Mouse (Mus musculus) hindbrain, embryonic 13.5 days (tissue): ENCODE data around the gene Gm4787. TPM values are rescaled to one million over a fixed set of nuclear protein-coding genes. Genes with fewer than 3 reads are reported as not detected.
"Not testable (repeated sequence)": the region's sequence is repeated elsewhere in the genome, so short reads cannot be mapped to it uniquely, and the experiment has no call there.

Experiments used
- ATAC-seq: fragments of 200-750 bp; cut with Nextera tagmentation; 2 replicates; pipeline ENCODE4 v1.8.0; 2017; ENCODE audit warnings: moderate TSS enrichment; ENCODE audit not compliant: low FRiP score
- H3K27ac ChIP-seq: fragments of 300-500 bp; sonication (generic); 2 replicates; pipeline ENCODE4 v1.5.1; 2015; ENCODE audit warnings: inconsistent platforms, mild to moderate bottlenecking, moderate library complexity
- H3K27me3 ChIP-seq: fragments of 300-500 bp; sonication (generic); 2 replicates; pipeline ENCODE4 v1.6.1; 2015; ENCODE audit warnings: mild to moderate bottlenecking, inconsistent platforms
- H3K36me3 ChIP-seq: fragments of 300-500 bp; sonication (generic); 2 replicates; pipeline ENCODE4 v1.6.1; 2015; ENCODE audit warnings: mild to moderate bottlenecking, inconsistent platforms
- H3K4me1 ChIP-seq: fragments of 300-500 bp; sonication (generic); replicated peaks from 2 replicates; pipeline ENCODE4 v1.6.1; 2015; ENCODE audit warnings: inconsistent platforms
- H3K4me2 ChIP-seq: fragments of 300-500 bp; sonication (generic); 2 replicates; pipeline ENCODE4 v1.6.1; 2015; ENCODE audit warnings: inconsistent platforms, mild to moderate bottlenecking, moderate library complexity
- H3K4me3 ChIP-seq: fragments of 300-500 bp; sonication (generic); 2 replicates; pipeline ENCODE4 v1.5.1; 2015; ENCODE audit warnings: mild to moderate bottlenecking, inconsistent platforms
- H3K9ac ChIP-seq: fragments of 300-500 bp; sonication (generic); 2 replicates; pipeline ENCODE4 v1.6.1; 2015; ENCODE audit warnings: mild to moderate bottlenecking, inconsistent platforms
- H3K9me3 ChIP-seq: fragments of 300-500 bp; sonication (generic); 2 replicates; pipeline ENCODE4 v1.6.1; 2016; ENCODE audit warnings: inconsistent platforms
- WGBS: fragments of 180-500 bp; shearing (Covaris S2); methylation state at CpG from one replicate; pipeline ENCODE4 v1.1.7; 2015; 5-methylcytosine and 5-hydroxymethylcytosine counted together
- polyA plus RNA-seq: library from polyadenylated mRNA; unstranded; fragments of >200 nt; fragmentation: Nextera tagmentation; extraction: Ambion mirVana; gene quantifications from 2 replicates; pipeline ENCODE4 v1.2.1, GENCODE M21; 2015

Gene Gm4787
- polyA plus RNA-seq: 0.34 and 0.48 TPM in 2 replicates

- not testable (repeated sequence) for H3K4me3 ChIP-seq, ATAC-seq, H3K27ac ChIP-seq, H3K4me1 ChIP-seq, H3K27me3 ChIP-seq, H3K4me2 ChIP-seq, H3K9me3 ChIP-seq, H3K36me3 ChIP-seq, H3K9ac ChIP-seq
- 67% methylated on average over 1 of the region's 1 CpGs for WGBS
These were observed at the start of gene Gm4787 for GRCm38 (mm10) chr12:81379364-81379763. Gene Gm4787 (minus strand): TSS chr12:81379464.

- Histone ChIP-seq H3K4me2 (no peak within 1 kb of the TSS), H3K4me1 (no peaks in the 10 kb centered on the region), H3K27me3 (no peaks in the 10 kb centered on the region), H3K9ac (no peak within 1 kb of the TSS), H3K4me3 (no peak within 1 kb of the TSS), H3K27ac (no peak within 1 kb of the TSS), H3K9me3 (peaks cover 26% of the 10 kb centered on the region), H3K36me3 (peaks cover 25% of the 10 kb centered on the region)
- no peak for ATAC-seq
- WGBS: 95% methylated on average over 1 of the region's 1 CpGs
These were observed 42.6 kb upstream of the Gm4787 start, which contains the start of gene Adam4 for GRCm38 (mm10) chr12:81421846-81422245. Gene Adam4 (minus strand): TSS chr12:81421946.

- Histone ChIP-seq H3K4me2 (no peak overlapping the region), H3K9me3 (no peaks in the 10 kb centered on the region), H3K36me3 (no peaks in the 10 kb centered on the region), H3K27me3 (no peaks in the 10 kb centered on the region), H3K9ac (no peak overlapping the region), H3K4me1 (no peaks in the 10 kb centered on the region), H3K4me3 (no peak overlapping the region), H3K27ac (no peak overlapping the region)
- WGBS: 92% methylated on average over 3 of the region's 3 CpGs
- ATAC-seq: no peak
These were observed 33.9 kb upstream of the Gm4787 start for GRCm38 (mm10) chr12:81413211-81413610.

- 86% methylated on average over 3 of the region's 3 CpGs for WGBS
- H3K27me3 ChIP-seq: no peaks in the 10 kb centered on the region
- ATAC-seq: no peak
- H3K4me3 ChIP-seq: no peak overlapping the region
- no peaks in the 10 kb centered on the region for H3K9me3 ChIP-seq
- H3K4me2 ChIP-seq: no peak overlapping the region
- H3K36me3 ChIP-seq: no peaks in the 10 kb centered on the region
- no peak overlapping the region for H3K27ac ChIP-seq
- H3K4me1 ChIP-seq: no peaks in the 10 kb centered on the region
- H3K9ac ChIP-seq: no peak overlapping the region
These were observed 29.7 kb upstream of the Gm4787 start for GRCm38 (mm10) chr12:81408966-81409365.

GRCm38 (mm10) chr12:81402187-81402586 lies 22.9 kb upstream of the Gm4787 start:
- no peak overlapping the region for H3K27ac ChIP-seq
- no peak overlapping the region for H3K4me2 ChIP-seq
- no peaks in the 10 kb centered on the region for H3K36me3 ChIP-seq
- no peaks in the 10 kb centered on the region for H3K27me3 ChIP-seq
- no peak for ATAC-seq
- H3K9me3 ChIP-seq: no peaks in the 10 kb centered on the region
- H3K4me1 ChIP-seq: no peaks in the 10 kb centered on the region
- H3K9ac ChIP-seq: no peak overlapping the region
- 19% methylated on average over 1 of the region's 1 CpGs for WGBS
- H3K4me3 ChIP-seq: no peak overlapping the region

GRCm38 (mm10) chr12:81333841-81334240 lies 45.4 kb downstream of the Gm4787 start:
- no peak for ATAC-seq
- H3K27ac ChIP-seq: peak overlapping the region; percentile 94; the same call in 1 of the 2 replicates
- 73% methylated on average over 5 of the region's 5 CpGs for WGBS

GRCm38 (mm10) chr12:81332875-81333421 lies 46.3 kb downstream of the Gm4787 start, which contains the start of gene Slc8a3:
Gene Slc8a3 (minus strand): TSS chr12:81333180.
- WGBS: under 1% methylated on average over 46 of the region's 47 CpGs
- ATAC-seq: peak; percentile 63

More at GRCm38 (mm10) chr12:81333841-81334240, 45.4 kb downstream of the Gm4787 start:
- Histone ChIP-seq H3K27me3 (peaks cover 16% of the 10 kb centered on the region), H3K9ac (peak overlapping the region; percentile 95; the same call in 1 of the 2 replicates), H3K4me3 (peak overlapping the region; percentile 72), H3K4me1 (peaks cover 23% of the 10 kb centered on the region), H3K36me3 (no peaks in the 10 kb centered on the region), H3K4me2 (peak overlapping the region; percentile 90), H3K9me3 (no peaks in the 10 kb centered on the region)

GRCm38 (mm10) chr12:81331937-81332874 lies 47.1 kb downstream of the Gm4787 start:
- 1% methylated on average over 39 of the region's 54 CpGs for WGBS
- peaks cover 16% of the 10 kb centered on the region for H3K27me3 ChIP-seq
- no peaks in the 10 kb centered on the region for H3K9me3 ChIP-seq
- H3K4me1 ChIP-seq: peaks cover 23% of the 10 kb centered on the region
- H3K36me3 ChIP-seq: no peaks in the 10 kb centered on the region
- ATAC-seq: peak; percentile 84
- peak overlapping the region; percentile 94 for H3K27ac ChIP-seq
- peak overlapping the region; percentile 90 for H3K4me2 ChIP-seq
- peak overlapping the region; percentile 72 for H3K4me3 ChIP-seq
- peak overlapping the region; percentile 95 for H3K9ac ChIP-seq

More at GRCm38 (mm10) chr12:81332875-81333421, 46.3 kb downstream of the Gm4787 start, which contains the start of gene Slc8a3:
- Histone ChIP-seq H3K27ac (peak within 1 kb of the TSS; percentile 94), H3K9me3 (no peaks in the 10 kb centered on the region), H3K27me3 (peaks cover 16% of the 10 kb centered on the region), H3K4me3 (peak within 1 kb of the TSS; percentile 72), H3K4me1 (peaks cover 23% of the 10 kb centered on the region), H3K4me2 (peak within 1 kb of the TSS; percentile 90), H3K36me3 (no peaks in the 10 kb centered on the region), H3K9ac (peak within 1 kb of the TSS; percentile 95)

- Histone ChIP-seq H3K4me2 (peak overlapping the region; percentile 90), H3K4me3 (peak overlapping the region; percentile 72), H3K4me1 (peaks cover 23% of the 10 kb centered on the region), H3K27ac (peak overlapping the region; percentile 94), H3K9ac (peak overlapping the region; percentile 67), H3K27me3 (peaks cover 16% of the 10 kb centered on the region), H3K36me3 (no peaks in the 10 kb centered on the region), H3K9me3 (no peaks in the 10 kb centered on the region)
- 43% methylated on average over 5 of the region's 5 CpGs for WGBS
- ATAC-seq: 0 out of 2 replicates have a peak, but pooled peaks have one; percentile 3
These were observed 48.1 kb downstream of the Gm4787 start for GRCm38 (mm10) chr12:81331046-81331638.

Other genes starting within 250 kb of the Gm4787 start
- 4.9 and 5.2 TPM in 2 replicates for gene Slc8a3, start 46.3 kb downstream of the Gm4787 start, polyA plus RNA-seq
- 0.50 and 0.61 TPM in 2 replicates for gene Adam4, start 42.5 kb upstream of the Gm4787 start, polyA plus RNA-seq
- 135 and 142 TPM in 2 replicates for gene Cox16, start 105.7 kb upstream of the Gm4787 start, polyA plus RNA-seq
- 32.0 and 37.7 TPM in 2 replicates for gene Gm20498, start 153.4 kb upstream of the Gm4787 start, polyA plus RNA-seq
- gene Synj2bp, start 153.4 kb upstream of the Gm4787 start, polyA plus RNA-seq: 37.5 and 39.7 TPM in 2 replicates
- gene Adam21, start 189.0 kb upstream of the Gm4787 start, polyA plus RNA-seq: 0.93 and 1.00 TPM in 2 replicates
- 50.1 and 51.9 TPM in 2 replicates for gene Med6, start 215.5 kb upstream of the Gm4787 start, polyA plus RNA-seq